Mouse (Mus musculus) thymus, postnatal 14 days (tissue): ENCODE measurements around the gene Colgalt1.

Experiments
- DNase-seq: peaks from one replicate; pipeline ENCODE4 v3.0.0; 2021

Gene Colgalt1

DNA sequence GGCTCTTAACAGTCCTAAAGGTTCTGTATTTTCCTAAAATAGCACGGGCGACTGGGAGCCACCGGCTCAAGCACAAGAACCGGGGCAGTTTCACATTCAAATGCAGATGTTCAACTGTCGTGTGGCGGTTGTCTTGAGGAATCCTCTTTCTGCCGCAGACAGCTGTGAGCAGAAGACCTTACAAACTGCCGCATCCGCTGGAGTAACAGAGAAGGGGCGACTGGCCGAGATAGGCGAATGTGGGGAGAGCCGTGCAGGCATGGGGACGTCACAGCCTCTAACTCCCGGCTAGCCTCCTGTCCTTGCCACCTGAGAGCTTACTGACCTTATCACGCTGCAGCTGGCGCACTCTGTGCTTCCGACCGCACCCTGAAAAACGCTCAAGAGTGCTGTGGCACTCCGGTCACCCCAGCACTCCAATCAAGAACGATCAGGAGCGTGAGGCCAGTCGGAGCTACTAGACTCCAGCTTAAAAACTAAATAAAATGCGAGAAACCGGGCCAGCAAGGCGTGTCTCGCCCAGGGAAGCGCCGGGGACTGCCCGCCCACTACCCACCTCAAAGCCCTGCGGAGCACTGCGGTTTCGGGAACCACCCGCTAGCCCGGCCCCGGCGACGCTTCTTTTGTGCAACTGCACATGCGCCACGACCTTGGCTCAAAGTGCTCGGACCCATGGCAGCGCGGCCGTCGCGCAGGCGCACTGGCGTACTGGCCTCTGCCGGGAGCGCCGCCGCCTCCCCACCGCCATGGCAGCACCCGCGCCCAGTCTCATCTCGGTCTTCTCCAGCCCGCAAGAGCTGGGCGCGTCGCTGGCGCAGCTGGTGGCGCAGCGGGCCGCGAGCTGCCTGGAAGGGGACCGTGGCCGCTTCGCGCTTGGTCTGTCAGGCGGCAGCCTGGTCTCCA is 19.1 kb upstream of the Colgalt1 start, which contains the start of gene Pgls:
Pgls (plus strand) TSS at position 706 of the 903 bp plus-strand sequence.
- DNase-seq: peak; percentile 95

DNA sequence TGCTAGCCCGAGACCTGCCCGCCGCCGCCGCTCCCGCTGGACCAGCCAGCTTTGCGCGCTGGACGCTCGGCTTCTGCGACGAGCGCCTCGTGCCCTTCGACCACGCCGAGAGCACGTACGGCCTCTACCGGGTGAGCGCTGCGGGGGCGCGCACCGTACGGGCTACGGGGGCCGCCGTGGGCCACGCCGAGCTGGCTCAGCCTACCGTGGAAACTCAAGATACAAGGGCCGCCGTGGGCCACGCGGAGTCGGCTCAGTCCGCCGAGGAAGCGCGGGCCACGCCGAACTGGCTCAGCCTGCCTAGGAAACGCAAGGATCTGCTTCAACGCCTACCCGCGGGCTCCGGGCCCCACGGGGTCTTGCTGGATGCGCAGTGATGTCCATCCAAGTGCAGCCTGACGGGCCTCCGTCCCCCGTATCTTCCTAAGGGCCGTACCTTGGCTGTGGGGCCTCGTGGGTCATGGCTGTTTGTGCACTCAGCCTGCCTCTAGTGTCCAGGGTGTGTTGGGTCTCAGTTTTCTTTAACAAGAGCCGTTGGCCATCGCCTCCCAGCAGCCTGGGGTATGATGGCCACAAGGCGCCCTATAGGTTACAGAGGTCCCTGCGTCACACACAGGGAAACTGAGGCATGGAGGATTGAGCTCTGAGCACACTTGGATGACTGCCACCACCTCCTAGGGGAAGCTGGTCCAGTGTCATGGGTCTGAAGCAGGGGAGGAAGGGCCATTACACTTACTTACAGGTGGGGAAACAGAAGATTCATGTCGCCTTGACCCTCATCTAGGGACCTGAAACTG is 18.2 kb upstream of the Colgalt1 start:
- peak; percentile 86 for DNase-seq

DNA sequence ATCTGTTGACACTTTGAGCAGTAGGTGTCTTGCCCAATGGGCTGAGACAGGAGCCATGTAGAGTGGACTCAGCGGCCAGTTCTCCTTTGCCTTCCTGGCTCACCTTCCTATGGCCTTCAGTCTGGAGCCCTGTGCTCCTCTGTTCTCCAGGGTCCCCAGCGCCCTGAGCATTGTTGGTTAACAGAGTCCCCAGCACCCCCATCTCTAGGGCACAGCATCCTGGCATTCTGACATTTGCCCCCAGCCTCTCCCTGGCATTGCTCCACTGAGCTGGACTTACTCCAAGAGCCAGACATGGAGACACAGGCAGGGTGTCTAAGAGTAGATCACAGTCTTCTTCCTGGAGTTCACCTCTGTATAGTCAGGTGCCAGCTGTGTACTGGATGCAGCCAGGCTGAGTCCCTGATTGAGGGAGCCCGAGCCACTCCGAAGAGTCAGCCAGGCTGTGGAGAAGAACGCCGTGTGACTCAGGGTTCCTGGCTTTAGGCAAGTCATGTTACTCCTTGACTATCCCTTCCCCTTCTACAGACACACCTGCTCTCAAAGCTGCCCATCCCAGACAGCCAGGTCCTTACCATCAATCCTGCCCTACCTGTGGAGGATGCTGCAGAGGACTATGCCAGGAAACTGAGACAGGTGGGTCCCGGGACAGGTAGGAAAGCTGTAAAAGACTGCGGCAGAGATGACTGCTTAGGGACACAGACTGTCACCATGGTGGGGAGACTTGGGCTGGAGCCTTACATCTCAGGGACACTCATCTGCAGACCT is 17.1 kb upstream of the Colgalt1 start:
- DNase-seq: no peak

DNA sequence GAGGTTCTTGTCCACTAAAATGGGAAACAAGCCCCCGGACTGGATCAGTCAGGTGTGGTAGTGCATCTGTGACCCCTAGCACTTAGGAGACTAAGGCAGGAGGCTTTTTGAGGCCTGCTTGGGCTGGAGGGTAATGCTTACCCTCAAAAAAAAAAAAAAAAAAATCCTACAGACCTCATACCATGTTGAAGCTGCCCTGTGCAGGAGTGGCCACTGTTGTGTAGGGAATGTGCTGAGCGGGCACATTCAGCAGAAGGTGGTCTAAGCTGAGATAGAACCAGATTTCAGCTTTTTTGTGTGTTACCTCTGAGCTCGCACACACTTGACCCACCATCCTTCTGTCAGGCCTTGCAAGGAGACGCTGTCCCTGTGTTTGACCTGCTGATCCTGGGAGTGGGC is 16.5 kb upstream of the Colgalt1 start:
- no peak for DNase-seq

DNA sequence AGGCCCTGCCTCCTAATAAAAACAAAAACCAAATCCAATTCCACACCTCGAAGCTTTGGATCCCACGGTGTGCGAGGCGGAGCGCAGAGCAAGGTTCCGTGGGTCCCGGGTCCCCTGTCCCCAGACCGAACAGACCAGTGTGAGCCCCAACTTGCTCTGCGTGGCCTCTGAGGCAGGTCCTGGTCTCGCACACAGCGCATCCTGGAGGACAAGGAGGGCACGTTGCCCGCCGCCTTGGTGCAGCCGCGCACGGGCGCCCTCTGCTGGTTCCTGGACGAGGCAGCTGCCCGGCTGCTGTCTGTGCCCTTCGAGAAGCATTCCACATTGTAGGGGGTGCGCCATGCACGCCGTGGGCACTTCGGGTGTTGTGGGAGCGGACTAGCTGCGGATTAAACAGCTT is 14.9 kb upstream of the Colgalt1 start:
- peak; percentile 94 for DNase-seq

DNA sequence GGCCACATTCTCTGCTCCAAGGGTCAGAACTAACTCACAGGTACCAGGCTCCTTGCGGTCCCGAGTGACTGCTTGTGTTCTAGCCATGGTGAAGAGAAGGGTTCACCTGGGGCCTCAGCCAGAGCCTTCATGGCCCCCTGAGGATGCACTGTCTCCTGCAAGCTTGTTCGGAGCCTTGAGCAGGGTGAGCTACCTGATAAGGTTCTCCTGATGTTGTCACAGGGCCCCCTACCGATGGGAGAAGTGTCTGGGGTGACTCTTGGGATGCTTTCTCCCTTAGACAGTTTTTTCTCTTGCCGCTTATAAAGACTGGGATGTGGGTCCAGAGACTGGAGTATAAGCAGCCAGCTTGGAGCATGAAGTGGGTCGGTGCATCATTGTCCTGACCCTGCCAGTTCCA is 14.4 kb upstream of the Colgalt1 start:
- no peak for DNase-seq

DNA sequence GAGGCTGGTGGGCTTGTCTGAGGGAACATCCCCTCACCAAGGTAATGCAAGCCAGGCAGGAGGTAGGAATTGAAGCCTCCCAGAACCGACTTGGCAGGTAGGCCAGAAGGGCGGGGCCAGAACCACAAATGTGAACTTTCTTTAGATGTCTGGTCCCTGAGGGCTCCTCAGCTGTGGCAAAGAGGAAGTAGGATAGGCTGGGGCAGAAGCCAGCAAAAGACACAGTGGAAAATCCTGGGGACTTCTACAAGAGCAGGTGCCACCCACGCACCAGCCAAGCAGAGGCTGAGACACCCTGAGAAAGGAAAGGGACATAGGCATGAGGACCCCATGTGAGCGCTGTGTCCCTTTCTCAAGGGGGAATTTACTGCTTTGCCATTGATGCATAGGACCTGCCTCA is 14.0 kb upstream of the Colgalt1 start:
- DNase-seq: peak; percentile 41

DNA sequence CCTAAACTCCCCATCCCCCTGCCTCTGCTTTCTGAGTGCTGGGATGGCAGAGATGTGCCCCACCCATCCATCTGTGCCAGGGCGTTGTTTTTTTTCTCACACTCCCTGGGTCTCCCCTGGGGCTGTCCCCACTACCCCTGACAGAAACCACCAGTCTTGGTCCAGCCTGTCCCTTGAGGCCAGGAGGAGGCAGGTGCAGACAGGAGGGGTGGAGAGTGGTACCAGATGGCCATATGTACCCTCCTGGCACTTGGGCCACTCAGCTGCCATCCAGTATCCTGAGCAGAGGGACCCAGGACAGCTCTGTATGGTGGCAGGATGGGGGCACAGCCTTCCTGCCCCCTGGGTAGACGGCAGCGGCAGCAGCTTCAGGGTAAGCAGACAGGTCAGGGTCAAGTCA is 13.3 kb upstream of the Colgalt1 start, which contains the start of gene Fam129c:
Fam129c (plus strand) TSS at position 198 of the 400 bp plus-strand sequence.
- DNase-seq: no peak

DNA sequence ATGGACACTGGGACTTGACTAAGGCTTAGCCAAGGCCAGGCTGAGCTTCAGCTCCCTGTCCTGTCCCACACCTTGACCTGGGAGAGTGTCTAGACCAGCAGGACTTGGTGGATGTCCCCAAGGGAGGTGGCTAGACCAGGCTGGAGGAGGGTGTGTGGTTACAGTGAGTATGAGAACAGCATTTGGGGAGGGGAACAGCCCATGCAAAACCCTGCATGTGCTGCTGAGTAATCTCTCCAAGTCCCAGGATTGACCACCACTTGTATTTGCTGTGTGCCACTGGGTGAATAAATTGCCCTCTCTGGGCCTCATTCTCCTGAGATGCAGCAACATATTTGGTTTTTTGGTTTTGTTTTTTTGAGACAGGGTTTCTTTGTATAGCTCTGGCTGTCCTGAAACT is 12.4 kb upstream of the Colgalt1 start:
- DNase-seq: no peak

DNA sequence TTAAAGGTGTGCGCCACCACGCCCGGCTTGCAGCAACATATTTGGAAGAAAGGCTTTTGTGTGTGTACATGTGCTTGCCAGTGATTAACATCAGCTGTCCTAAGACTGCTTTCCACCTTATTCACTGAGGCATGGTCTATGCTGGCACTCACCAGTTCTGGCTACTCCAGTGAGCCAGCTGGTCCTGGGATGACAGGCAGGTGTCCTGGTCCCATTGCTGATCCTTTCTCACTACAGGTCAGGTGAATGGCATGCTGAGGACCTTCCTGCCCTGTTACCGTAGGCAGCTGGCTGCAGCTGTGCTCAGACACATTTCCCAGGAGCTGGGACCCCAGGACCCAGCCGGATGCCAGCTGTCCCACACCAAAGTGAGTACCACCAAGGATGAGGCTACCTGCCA is 12.0 kb upstream of the Colgalt1 start:
- no peak for DNase-seq

DNA sequence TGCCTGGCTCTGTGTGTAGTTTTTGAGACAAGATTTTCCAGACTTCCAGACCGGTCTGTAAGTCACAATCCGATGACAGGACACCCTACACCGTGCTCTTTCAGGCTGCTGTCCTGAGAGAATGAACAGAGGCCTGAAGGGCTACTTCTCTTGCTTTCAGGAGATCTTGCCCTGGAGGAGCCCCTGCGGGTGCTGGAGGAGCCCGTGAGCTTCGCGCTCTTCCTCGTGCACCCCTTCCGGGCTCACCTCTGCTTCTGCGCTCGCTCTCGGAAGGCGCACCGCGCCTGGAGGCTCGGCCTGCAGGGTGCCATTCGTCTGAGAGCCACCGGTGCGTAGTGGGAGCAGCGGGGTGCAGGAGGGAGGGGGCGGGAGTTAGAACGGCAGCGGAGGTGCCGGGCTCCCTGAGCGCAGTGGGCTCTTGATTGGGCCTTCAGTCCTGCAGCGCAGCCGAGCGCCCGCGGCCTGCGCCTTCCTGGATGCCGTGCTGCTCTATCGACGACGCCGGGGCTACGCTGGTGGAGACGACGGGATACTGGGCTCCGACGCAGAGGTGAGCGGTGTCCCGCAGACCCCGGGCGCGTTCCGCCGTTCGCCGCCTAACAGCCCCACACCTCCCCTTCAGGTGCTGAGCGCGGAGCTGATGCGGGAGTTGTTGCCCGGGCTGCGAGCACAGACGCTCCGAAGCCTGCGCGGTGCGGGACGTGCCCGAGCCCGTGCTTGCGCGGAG is 8.7 kb upstream of the Colgalt1 start:
- DNase-seq: peak; percentile 75

DNA sequence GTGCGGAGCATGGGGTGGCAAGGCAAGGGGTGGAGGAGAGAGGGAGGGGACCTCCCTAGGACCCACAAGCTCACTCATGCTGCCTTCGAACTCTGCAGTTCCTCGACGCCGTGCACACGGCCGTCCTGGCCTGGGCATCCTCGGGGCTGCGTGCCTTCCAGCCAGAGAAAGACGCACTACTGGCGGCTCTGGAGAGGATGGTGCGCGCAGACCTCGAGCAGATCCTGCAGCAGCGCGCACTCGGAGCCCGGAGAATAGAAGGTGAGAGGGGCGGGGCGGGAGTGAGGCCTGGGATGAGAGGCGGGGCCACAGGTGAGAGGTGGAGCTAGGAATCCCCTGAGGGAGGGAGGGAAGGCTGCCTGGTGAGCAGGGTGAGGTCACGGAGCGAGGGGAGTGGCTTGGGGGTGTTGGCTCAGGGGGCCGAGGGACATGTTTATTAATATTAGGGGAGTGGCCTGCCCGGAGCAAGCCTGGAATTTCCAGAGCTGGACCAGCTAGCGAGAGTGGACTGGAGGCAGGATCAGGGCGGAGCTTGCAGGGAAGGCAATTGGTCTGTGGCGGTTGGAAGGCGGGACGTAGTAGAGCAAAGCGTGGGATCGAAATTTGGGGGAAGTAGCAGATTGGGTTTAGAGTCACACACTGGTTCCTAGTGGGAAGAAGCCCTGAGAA is 8.0 kb upstream of the Colgalt1 start:
- DNase-seq: peak; percentile 42

DNA sequence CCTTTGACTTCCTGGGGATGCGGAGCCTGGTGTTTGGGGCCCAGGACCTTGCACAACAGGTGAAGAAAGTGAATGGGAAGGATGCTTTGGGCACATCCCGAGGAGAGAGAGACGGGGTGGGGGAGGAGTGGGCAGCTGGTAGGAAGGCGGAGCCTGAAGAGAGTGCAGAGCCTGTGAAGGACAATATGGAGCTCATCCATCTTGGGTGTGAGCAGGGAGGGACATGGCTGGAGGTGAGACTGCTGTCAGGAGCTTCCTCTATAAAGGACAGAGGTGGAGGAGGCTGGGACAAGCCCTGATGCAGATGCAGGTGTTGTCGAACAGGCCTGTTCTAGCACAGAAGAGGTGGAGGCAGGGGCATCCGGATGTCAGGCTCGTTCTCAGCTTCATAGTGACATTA is 6.8 kb upstream of the Colgalt1 start:
- no peak for DNase-seq

DNA sequence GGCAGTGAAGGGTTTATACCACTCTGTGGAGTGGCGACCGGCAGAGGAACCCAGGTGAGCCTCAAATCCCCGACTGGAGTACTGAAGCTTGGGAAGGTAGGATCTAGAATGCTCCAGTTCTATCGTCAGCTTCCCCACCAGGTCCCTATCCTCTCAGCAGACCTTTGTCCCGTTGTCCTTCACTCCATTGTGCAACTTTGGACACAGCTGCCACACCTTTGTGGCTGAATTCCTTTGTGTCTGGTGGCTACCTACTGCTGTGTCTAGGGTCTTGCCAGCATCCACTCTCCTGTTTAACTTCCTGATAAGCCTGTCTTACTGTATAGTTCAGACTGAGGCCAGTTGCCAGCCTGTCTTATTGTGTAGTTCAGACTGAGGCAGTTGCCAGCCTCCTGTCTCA is 1.3 kb downstream of the Colgalt1 start:
- no peak for DNase-seq

DNA sequence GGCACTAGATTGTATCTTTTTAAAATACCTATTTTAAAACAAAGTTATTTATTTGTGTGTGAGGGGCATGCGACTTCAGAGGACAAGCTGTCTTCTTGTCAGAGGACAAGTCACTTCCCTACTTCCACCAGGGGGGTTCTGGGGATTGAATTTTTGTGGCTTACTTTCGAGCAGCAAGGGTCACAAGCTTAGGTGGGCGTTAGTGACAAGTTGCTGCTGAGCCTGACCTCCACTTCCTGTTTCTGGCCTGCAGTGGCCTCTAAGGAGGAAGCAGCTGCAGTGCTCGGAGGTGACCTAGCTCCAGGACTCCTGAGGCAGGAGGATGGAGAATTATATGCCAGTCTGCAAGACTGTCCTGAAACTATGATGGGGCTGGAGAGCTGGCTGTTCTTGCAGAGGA is 2.6 kb downstream of the Colgalt1 start:
- no peak for DNase-seq

DNA sequence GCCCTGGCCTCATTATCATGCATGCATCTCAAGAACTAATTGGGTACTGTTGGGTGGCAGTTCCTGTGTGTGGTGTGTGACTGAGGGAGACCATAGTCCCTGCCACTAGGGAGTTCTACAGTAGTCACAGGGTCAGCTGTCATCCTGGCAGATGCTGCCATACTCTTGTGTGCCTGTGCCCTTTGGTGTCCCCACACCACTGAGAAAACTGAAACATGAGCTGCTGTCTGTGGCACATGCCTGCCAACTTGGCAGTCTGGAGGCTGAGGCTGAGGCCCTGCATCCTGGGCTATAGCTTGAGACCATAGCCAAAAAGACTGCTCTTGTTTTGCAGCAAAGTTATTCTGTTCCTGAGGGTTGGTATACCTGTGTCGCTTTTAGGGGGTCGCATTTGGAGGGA is 9.0 kb downstream of the Colgalt1 start:
- no peak for DNase-seq

DNA sequence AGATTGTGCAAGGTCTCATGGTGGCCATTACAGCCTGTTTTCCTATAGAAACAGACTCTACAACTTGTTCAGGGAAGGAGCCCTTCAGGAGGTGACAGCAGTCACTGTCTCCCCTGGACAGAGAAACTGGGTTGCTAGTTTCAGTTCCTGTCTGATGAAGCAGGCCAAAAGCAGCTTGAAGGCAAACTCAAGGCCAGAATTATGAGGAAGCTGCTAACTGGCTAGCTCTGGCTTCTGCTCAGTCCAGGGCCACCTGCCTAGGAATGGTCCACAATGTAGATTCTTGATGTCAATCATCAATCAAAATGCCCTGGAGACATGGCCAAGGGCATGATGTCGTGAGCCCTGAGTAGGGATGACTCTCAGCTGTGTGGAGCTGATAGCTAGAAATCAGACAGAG is 14.3 kb downstream of the Colgalt1 start:
- no peak for DNase-seq

DNA sequence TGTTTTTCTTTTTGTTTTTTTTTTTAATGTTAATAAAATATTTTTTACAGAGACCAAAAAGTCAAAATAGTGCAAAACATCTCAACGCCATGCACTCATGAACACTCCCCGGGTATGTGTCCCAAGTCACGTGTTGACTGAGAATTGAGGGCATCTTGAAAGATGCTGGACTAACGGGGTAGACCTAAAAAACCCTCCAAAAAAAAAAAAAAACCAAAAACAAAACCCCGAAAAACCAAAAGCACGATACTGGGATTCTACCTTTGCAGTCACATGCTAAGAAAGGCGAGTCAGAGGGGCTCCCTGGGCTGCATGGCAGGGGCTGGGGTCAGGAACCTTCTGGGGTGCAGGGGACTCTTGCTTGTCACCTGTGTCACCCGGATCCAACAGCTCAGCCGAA is 16.0 kb downstream of the Colgalt1 start:
- DNase-seq: no peak

DNA sequence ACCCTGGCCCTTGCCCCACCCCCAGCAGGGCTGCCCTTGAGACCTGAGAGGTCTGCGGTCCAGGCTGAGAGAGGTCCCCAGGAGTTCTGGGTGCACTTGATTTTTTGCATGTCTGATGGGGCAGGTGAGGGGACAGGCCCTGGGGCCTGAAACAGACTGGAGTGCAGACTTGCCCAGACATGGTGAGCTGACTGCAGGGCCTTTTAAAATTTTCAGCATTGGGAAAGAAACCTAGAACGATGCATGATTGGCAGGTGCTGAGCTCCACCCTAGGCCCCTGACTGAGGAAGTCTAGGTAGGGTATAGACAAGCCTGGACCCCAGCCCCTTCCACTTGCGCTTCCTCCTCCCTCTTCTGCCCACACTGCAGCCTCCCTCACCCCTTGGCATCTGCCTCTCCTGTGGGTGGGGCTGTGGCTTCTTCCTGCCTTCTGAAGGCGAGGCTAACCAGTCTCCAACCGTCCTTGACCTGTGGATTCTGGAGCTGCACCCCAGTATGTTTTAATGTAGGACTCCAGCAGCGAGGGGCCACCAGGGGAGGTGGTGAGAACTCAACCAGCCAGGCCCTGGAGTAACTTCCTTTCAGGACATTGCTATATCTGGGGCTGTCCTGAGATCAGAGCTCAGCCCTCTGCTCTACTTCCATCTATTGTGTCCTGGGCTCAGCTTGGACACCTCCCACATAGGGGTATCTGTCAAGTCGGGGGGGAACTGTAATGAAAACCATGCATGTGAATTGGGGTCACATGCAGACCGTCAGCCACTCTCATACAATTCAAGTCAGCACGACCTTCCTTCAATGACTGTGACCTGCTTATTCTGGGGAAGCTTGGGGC is 16.7 kb downstream of the Colgalt1 start:
- DNase-seq: peak; percentile 23

DNA sequence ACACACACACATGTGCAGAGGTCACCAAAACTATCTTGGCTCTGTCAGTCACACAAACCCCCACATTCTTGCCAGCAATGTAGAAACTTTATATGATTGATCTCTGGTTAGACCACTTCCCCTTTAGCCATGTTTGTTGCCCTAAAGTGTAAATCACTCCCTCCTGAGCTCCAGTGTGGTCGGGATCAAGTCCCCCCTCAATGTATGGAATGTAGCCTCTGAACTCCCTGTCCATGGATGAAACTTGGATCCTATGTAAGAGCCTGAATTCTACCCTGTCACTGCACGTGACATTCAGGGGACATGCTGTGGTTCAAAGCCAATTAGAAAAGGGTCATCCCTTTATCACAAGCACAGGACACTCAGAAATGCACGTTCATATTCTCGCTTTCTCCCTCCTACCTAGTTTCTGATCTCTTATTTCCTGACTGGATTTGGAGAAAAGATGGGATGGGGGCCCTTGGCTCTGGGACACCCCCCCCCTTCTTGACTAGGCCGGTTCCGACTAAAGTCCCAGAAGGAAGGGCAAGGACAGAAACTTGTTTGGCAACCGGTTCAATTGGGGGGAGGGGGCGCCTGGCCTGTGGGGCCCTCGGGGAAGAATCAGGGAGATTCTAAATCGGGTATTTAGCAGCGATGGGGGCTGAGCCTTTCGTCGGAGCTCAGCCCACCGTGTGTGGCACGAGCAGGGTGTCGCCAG is 17.7 kb downstream of the Colgalt1 start:
- DNase-seq: no peak
